Mouse (Mus musculus) ES-Bruce4 (cell line): Measurements from ENCODE around the gene Hus1b.

Experiments
- CTCF ChIP-seq: IDR thresholded peaks from one replicate; pipeline ENCODE4 v1.8.1; 2011; ENCODE audit warnings: low read depth, low read length
- EP300 ChIP-seq: IDR thresholded peaks from 2 replicates; pipeline ENCODE4 v1.6.1; 2011; ENCODE audit warnings: low read depth, low read length; ENCODE audit not compliant: insufficient read depth

GRCm38 (mm10) chr13:30947129-30947528 lies 430 bp downstream of the Hus1b start:
- TF ChIP-seq CTCF (no peak), EP300 (no peak)
